Mouse (Mus musculus) heart, postnatal 0 days (tissue): ENCODE data around the gene Sash3.

ENCODE experiments used
- CTCF ChIP-seq: IDR thresholded peaks from 2 replicates; pipeline ENCODE4 v1.5.1; 2016; ENCODE audit warnings: antibody characterized with exemption, control low read depth, low read depth
- EP300 ChIP-seq: IDR thresholded peaks from 2 replicates; pipeline ENCODE4 v1.6.1; 2016; ENCODE audit warnings: antibody characterized with exemption, low read depth

DNA sequence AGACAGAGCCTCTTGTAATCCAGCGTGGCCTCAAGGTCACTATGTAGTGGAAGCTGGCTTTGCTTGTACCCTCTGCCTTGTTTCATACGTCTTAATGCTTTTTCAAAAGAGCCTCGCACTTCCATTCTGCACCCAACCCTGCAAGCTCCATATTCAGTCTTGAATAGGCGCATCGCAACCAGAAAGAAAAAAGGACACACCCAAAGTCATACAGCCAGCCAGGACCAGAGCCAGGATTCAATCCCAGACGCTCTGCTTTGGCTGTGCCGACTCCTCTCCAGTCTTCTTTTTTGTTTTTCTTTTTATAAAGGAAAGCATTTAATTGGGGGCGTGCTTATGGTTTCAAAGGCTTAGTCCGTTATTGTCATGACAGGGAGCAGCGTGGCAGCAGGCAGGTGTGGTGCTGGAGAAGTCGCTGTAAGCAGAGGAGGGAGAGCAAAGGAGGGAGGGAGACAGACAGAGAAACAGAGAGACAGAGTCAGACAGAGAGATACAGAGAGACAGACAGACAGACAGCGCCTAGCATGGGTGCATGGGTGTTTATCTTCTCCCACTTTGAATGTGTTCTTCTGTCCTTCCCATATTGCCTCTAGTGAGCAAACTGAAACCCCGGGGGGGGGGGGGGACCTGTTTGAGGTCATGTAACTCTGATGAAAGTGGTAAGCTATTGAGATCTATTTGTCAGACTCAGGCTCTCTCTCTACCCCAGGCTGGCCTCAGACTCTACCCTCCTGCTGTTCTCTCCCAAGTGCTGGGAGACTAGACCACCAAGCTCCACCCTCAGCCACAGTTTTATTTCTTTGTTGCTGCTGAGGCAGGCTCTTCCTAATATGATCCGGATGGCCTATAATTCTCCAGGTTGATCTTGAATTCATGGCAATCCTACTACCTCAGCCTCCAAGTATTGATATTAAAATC is 6.6 kb upstream of the Sash3 start:
- TF ChIP-seq CTCF (no peak), EP300 (no peak)
